Mouse (Mus musculus): ENCODE measurements around the gene Tacc2.

Tacc2 gene

DNA sequence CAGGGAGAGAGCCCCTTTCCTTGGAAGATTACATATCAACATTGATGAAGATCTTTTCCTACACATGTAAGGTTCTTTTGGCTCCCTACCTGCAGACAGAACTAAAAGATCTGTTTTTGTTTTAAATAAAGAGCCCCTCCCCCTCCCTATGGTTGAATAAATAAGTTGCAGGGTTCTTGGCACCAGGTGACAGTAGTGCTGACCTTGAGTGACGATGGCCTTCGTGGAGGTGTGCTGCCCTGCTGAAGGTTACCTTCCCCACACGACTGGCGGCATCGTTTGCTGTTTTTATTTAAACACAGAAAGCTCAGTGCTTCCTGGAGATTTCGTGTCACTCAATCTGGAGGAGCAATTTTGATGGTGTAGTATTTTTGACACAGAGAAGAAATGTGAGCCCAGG is 113.6 kb downstream of the Tacc2 start:
- DNase-seq (ENCODE audit: low read depth), result no peak

GRCm38 (mm10) chr7:130691931-130692330 is 114.7 kb downstream of the Tacc2 start:
- DNase-seq (ENCODE audit: low read depth), result no peak

DNA sequence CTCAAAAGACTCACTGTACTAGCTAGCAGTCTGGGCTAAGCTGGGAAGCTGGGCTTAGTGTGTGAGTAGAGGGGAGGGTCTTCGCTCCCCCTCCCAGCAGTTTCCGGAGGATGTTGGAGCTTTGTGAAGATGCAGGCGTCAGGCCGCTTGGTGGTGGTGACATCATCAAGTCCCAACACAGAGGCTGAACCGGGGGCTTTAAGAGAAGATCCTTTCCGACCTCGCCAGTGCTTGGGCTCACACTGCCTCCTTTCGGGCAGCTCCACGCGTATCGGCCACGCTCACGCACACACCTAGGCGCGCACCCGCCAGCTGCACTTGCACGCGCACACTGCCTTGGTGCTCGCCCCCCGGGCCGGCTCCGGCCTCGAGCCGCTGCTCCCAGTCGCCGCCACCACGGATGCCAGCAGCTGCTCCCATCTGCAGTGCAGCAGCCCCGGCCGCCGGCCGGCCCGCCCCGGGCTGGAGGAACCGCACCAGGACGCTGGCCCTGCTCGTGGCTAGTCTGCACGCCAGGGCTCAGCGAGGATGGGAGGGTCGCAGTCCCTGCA is 115.2 kb downstream of the Tacc2 start:
- no peak for DNase-seq (ENCODE audit: low read depth)

GRCm38 (mm10) chr7:130692943-130693799 is 115.9 kb downstream of the Tacc2 start:
- no peak for DNase-seq (ENCODE audit: low read depth)

DNA sequence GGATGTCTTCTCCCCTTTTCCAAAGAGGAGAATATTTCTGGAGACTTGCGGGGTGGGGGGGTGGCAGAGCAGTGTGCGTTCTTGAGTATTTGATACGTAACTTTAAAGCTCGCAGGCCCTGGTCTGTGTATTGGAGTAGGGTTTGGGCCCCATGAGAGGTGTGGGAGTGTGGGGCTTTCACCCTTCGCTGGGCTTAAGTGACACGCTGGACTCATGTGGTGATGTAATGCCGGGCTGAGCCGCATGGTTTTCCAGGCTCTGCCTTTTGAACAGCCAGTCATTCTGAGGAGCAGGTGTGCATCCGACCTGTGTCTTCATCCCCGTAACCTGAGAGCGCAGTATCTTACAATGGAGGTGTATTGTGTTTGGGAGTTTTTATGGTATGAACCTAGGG is 116.6 kb downstream of the Tacc2 start:
- DNase-seq (ENCODE audit: low read depth), result no peak

DNA sequence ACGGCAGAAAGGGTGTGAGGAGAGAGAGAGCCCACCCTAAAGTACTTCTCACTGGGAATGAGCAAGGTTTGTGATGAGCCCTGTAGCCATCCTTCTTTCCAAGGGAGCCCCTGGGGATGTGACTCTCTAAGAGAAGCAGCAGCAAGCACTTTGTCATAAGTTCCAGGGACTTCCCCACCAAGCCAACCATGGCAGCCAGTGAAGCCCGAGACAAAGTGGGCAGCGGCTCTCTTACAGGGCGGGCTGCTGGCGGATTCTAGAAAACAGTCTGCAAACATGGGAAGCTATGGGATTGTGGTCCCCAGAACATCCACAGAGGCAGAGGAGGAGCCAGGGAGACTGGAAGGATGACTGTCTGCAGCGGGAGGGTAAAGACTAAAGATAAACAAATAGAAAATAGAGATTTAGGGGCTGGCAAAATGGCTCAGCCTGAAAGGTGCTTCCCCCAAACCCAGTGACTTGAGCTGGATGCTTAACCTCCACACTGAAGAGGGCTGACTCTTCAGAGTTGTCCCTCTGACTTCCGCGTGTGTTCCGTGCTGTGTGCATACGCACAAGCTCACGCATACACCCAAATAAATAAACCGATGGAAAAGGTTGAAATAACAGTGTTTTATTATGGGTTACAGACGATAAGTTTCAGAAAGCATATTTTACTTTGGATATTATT is 118.6 kb downstream of the Tacc2 start:
- no peak for DNase-seq (ENCODE audit: low read depth)

DNA sequence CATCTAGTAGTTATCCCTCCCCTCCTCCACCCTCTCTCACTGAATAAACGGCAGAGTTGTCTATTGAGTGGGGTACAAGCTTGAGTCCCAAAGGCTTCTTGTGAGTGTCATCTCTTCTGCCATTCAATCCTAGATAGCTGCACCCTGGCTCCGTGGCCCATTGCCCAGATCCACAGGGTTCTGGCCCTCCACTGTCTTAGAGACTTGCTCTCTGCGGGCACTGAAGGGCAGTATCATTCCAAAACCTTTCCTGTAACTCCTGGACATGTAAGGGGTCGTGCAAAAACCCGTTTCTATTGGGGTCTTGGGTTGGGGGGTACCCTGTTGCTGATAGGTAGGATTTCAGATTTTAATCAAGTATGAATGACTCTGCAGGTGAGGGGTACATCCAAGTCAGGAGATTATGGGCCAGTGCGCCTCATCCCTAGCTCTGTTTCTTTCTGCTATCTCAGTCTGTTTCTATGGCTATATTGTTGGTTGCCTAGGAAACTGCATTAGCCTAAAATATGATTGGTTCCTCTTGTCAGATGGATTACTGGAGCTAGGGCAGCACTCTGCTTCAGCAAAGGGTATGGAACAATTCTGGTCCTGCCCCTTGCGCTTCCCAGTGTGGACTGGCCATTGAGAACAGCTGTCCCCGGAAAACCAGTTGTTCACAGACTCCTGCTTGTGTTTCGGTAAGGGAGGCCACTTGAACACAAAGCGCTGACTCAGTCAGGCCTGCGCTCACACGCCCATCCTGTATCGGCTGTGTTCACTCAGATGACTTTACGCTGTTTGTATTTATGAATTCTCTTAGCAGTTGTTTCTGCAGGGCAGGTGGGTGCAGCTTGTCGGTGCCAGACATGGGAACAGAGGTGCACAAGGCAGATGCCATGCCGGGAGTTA is 119.4 kb downstream of the Tacc2 start:
- no peak for DNase-seq (ENCODE audit: low read depth)

GRCm38 (mm10) chr7:130698480-130698879 is 121.2 kb downstream of the Tacc2 start:
- DNase-seq (ENCODE audit: low read depth), result no peak

- DNase-seq (ENCODE audit: low read depth), result no peak
Observed at GRCm38 (mm10) chr7:130701336-130701735, 124.1 kb downstream of the Tacc2 start.

GRCm38 (mm10) chr7:130705230-130705629 is 128.0 kb downstream of the Tacc2 start:
- no peak for DNase-seq (ENCODE audit: low read depth)

DNA sequence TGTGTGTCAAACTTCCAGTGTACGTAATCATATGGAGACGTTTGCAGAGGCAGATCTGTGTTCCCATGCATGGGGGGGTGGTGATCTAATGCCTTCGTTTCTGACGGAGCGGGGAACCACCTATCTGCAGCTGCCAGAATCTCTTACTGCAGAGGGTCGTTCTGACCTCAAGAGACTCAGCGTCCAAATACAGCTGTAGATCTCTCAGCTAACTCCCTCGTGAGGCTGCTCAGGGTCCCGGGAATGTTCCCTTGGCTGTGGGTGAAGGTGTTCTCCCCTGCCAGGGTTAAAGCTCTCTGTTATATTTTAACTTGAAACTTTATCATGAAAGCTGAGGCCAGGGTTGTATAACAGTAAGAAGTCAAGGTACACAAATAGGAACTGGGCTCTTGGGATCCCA is 131.7 kb downstream of the Tacc2 start:
- no peak for DNase-seq (ENCODE audit: low read depth)

GRCm38 (mm10) chr7:130709372-130710274 is 132.4 kb downstream of the Tacc2 start:
- no peak for DNase-seq (ENCODE audit: low read depth)

DNA sequence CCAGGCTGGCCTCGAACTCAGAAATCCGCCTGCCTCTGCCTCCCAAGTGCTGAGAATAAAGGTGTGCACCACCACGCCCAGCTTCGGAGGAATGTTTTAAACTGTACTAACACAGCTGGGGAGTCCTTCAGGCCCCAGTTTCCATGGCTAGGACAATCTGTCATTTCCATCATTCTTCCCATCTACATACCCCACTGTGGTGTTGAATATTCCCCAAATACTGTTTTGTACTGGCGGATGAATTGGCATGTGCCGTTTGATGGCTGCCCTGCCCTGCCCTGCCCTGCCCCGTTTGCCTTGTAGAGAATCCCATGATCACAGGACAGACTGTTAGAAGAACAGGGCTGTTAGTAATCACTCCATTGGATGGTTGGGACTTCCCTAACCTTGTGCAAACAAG is 134.6 kb downstream of the Tacc2 start:
- no peak for DNase-seq (ENCODE audit: low read depth)

GRCm38 (mm10) chr7:130713319-130713718 is 136.1 kb downstream of the Tacc2 start:
- DNase-seq (ENCODE audit: low read depth), result no peak

- no peak for DNase-seq (ENCODE audit: low read depth)
Observed at GRCm38 (mm10) chr7:130715467-130715866, 138.2 kb downstream of the Tacc2 start.

GRCm38 (mm10) chr7:130716341-130716740 is 139.1 kb downstream of the Tacc2 start:
- no peak for DNase-seq (ENCODE audit: low read depth)

GRCm38 (mm10) chr7:130716989-130717388 is 139.8 kb downstream of the Tacc2 start:
- DNase-seq (ENCODE audit: low read depth), result no peak

GRCm38 (mm10) chr7:130719931-130720598 is 142.8 kb downstream of the Tacc2 start:
- no peak for DNase-seq (ENCODE audit: low read depth)

DNA sequence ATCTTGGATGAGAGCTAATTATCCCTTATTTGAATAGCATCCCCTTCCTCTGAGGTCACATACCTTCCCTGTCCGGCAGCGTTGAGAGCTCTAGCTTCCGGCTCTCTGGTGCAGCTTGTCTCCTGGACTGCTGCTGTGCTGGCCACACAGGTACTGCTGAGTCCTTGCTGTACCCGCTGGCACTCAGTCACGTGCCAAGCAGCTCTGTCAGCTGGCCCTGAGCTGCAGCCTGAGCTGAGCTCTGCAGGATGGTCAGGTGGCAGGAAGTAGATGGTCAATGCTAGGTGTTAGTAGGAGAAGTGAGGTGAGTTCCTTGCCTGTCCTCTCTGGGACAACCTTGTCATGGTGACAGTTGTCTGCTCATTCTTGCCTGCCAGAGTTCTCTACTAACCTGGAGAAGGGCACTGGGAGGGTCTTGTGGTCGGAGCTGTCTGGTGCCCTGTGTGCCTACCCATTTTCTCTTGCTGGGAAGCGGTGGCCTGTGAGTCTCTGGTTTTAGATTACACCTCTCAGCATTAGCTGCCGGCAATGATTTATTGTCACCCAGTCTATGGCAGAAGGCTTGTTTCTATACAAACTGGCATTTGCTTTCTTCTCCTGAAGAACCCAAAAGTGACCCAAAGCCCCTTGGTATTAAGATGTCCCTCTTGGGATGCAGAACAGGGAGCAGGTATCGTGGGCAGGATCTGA is 143.6 kb downstream of the Tacc2 start:
- DNase-seq (ENCODE audit: low read depth), result no peak

DNA sequence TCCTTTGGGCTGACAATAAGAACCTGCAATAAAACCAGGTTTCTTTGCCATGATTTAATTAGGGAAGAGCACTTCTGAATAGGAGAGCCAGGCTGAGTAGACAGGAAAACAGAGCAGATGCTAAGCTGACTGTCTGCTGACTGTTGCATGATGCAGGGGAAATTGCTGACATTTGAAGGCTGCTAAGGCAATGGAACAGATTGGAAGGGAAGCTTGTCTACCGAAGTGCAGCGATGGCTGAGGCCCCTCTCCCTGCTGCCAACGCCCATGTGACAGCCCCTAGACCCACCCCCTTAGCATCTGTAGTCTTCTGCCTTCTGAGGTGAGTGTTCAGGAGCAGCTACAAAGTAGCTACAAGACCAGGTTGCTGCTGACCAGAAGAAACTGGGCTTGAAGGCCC is 148.9 kb downstream of the Tacc2 start:
- DNase-seq (ENCODE audit: low read depth), result no peak

Data from c-Kit-positive CD71-positive TER-119-negative erythroid progenitor cells, embryonic 14.5 days (primary cell).